Mouse (Mus musculus) midbrain, embryonic 12.5 days (tissue): ENCODE results near the gene Olfr1224-ps1. TPM values are rescaled to one million over a fixed set of nuclear protein-coding genes. Genes with fewer than 3 reads are reported as not detected.

Experiments used
- polyA plus RNA-seq: library from polyadenylated mRNA; unstranded; fragments of >200 nt; fragmentation: Nextera tagmentation; extraction: Ambion mirVana; gene quantifications from 2 replicates; pipeline ENCODE4 v1.2.1, GENCODE M21; 2016

Gene Olfr1224-ps1
- polyA plus RNA-seq, 1 experiment from 2014 or later: not detected

Other genes with a start within 250 kb of the Olfr1224-ps1 start
- not detected in 2 replicates for gene Olfr1209, start 248.9 kb downstream of the Olfr1224-ps1 start, polyA plus RNA-seq
- gene Olfr1211, start 226.0 kb downstream of the Olfr1224-ps1 start, polyA plus RNA-seq: not detected in 2 replicates
- not detected in 2 replicates for gene Olfr1212, start 210.1 kb downstream of the Olfr1224-ps1 start, polyA plus RNA-seq
- gene Gm13762, start 183.8 kb downstream of the Olfr1224-ps1 start, polyA plus RNA-seq: not detected in 2 replicates
- gene Olfr1214, start 171.4 kb downstream of the Olfr1224-ps1 start, polyA plus RNA-seq: not detected in 2 replicates
- gene Olfr1215, start 157.1 kb downstream of the Olfr1224-ps1 start, polyA plus RNA-seq: not detected in 2 replicates
- gene Olfr1216, start 145.8 kb downstream of the Olfr1224-ps1 start, polyA plus RNA-seq: not detected in 2 replicates
- not detected in 2 replicates for gene Olfr1217, start 132.0 kb downstream of the Olfr1224-ps1 start, polyA plus RNA-seq
- not detected in 2 replicates for gene Olfr1218, start 102.9 kb downstream of the Olfr1224-ps1 start, polyA plus RNA-seq
- gene Olfr1219, start 80.6 kb downstream of the Olfr1224-ps1 start, polyA plus RNA-seq: not detected in 2 replicates
- gene Olfr1220, start 57.3 kb downstream of the Olfr1224-ps1 start, polyA plus RNA-seq: not detected in 2 replicates
- gene Olfr1221, start 46.8 kb downstream of the Olfr1224-ps1 start, polyA plus RNA-seq: not detected in 2 replicates
- not detected in 2 replicates for gene Olfr1222, start 31.0 kb downstream of the Olfr1224-ps1 start, polyA plus RNA-seq
- not detected in 2 replicates for gene Olfr1223, start 12.5 kb downstream of the Olfr1224-ps1 start, polyA plus RNA-seq
- not detected in 2 replicates for gene Olfr1225, start 10.6 kb upstream of the Olfr1224-ps1 start, polyA plus RNA-seq
- not detected in 2 replicates for gene Olfr1226, start 36.0 kb upstream of the Olfr1224-ps1 start, polyA plus RNA-seq
- not detected in 2 replicates for gene Olfr1228, start 90.0 kb upstream of the Olfr1224-ps1 start, polyA plus RNA-seq
- not detected in 2 replicates for gene Olfr1229, start 123.9 kb upstream of the Olfr1224-ps1 start, polyA plus RNA-seq
- gene Olfr1230, start 133.2 kb upstream of the Olfr1224-ps1 start, polyA plus RNA-seq: not detected in 2 replicates
- gene Olfr1231, start 143.0 kb upstream of the Olfr1224-ps1 start, polyA plus RNA-seq: not detected in 2 replicates
- gene Olfr1232, start 165.6 kb upstream of the Olfr1224-ps1 start, polyA plus RNA-seq: not detected in 2 replicates
- not detected in 2 replicates for gene Olfr1233, start 178.3 kb upstream of the Olfr1224-ps1 start, polyA plus RNA-seq
- gene Olfr1234, start 200.8 kb upstream of the Olfr1224-ps1 start, polyA plus RNA-seq: not detected in 2 replicates
- not detected in 2 replicates for gene Olfr1238, start 245.6 kb upstream of the Olfr1224-ps1 start, polyA plus RNA-seq